Mouse (Mus musculus): ENCODE data around the gene Dnmt3l.

GRCm38 (mm10) chr10:78063122-78063521 is 21.4 kb downstream of the Dnmt3l start:
- no peak for TF ChIP-seq CTCF (IDR thresholded peaks at IDR 0.05; ENCODE audit: low read depth, low read length)
- TF ChIP-seq EP300 (IDR thresholded peaks at IDR 0.05; ENCODE audit: insufficient read depth, low read depth, low read length): no peak
